Mouse (Mus musculus): ENCODE measurements at regions not wholly inside any gene's neighbourhood (a gene's known extent, or its start where the extent isn't known, plus 50 kb on each side); places are given as distances from the start of the nearest gene placed in this dataset.

DNA sequence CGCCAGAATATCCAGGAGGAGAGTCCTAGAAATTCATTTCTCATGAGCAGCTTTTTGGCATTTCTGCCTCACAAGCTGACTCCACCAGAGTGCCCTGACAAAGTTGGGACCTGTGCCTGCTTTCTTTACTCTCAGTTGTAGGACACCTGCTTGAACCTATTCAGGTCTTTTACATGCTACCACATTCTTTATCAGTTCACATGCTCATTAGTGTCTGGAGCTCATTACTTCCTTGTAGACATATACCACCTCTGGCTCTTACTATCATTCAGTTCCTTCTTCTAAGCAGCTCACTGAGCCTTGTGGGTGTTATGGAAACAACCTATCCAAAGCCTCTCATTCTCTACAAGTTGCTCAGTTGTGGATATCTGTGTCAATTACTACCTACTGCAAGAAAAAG, 363.4 kb upstream of the Gm5150 start:
- no CpG with 5 or more reads among the region's 1 CpGs for WGBS
- H3K27me3 ChIP-seq (ENCODE audit: control insufficient read depth, insufficient read depth, low read length), result no peaks in the 10 kb centered on the region
- no peak overlapping the region for H3K9ac ChIP-seq (ENCODE audit: low read length)
- no peaks in the 10 kb centered on the region for H3K36me3 ChIP-seq (ENCODE audit: control insufficient read depth, insufficient read depth, low read length)
- no peak for DNase-seq (ENCODE audit: low spot score, missing footprints)
- H3K4me3 ChIP-seq (ENCODE audit: low read depth, low read length), result no peak overlapping the region
- H3K4me1 ChIP-seq (ENCODE audit: control insufficient read depth, insufficient read depth, low read length), result no peaks in the 10 kb centered on the region
- no peaks in the 10 kb centered on the region for H3K9me3 ChIP-seq (ENCODE audit: control insufficient read depth, low read length)
- no peak overlapping the region for H3K4me2 ChIP-seq
- H3K27ac ChIP-seq (ENCODE audit: low read depth, low read length), result no peak overlapping the region
- no peak for ATAC-seq (ENCODE audit: low FRiP score)

DNA sequence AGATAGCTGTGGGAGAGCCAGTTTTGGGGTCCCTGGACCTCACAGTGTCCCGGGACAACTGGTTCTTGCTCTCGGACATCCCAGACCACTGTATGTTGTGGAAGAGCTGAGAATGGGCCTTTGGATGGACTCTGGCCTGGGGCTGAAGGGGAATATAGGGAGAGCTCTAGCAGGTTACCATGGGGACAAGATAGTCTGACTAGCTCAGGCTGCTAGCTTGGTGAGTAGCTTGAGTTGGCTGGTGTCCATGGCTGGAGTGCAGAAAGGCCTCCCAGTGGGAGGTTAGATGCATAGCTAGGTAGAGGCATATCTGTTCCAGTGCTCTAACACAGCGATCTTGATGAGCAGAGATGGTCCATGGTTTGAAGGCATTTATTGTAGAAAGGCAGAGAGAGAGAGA, 356.9 kb upstream of the Gm5150 start:
- Histone ChIP-seq H3K9me3 (ENCODE audit: control insufficient read depth, low read length) (no peaks in the 10 kb centered on the region), H3K4me1 (ENCODE audit: control insufficient read depth, insufficient read depth, low read length) (no peaks in the 10 kb centered on the region), H3K27ac (ENCODE audit: low read depth, low read length) (no peak overlapping the region), H3K27me3 (ENCODE audit: control insufficient read depth, insufficient read depth, low read length) (no peaks in the 10 kb centered on the region), H3K4me3 (ENCODE audit: low read depth, low read length) (no peak overlapping the region), H3K9ac (ENCODE audit: low read length) (no peak overlapping the region), H3K4me2 (no peak overlapping the region), H3K36me3 (ENCODE audit: control insufficient read depth, insufficient read depth, low read length) (no peaks in the 10 kb centered on the region)
- no peak for DNase-seq (ENCODE audit: low spot score, missing footprints)
- WGBS, result 86% methylated on average over 3 of the region's 3 CpGs
- ATAC-seq (ENCODE audit: low FRiP score), result no peak

DNA sequence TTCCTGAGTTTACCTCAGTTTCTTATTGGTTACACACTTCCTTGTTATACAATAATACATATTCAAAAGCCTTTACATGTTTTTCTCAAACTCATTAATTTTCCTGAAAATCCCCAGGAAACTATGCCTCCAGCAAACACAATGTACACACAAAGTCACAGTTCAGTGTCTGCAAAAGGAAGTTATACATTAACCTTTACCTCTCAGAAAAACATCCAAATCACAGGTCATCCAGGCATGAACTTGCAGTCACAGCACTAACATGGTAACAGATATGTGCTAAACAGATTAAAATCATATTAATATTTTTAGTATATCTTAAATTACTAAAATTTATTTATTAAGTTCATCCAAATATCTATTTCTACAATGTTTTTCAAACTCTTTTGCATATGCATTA, 352.8 kb upstream of the Gm5150 start:
- H3K9me3 ChIP-seq (ENCODE audit: control insufficient read depth, low read length), result no peaks in the 10 kb centered on the region
- no peak overlapping the region for H3K4me3 ChIP-seq (ENCODE audit: low read depth, low read length)
- ATAC-seq (ENCODE audit: low FRiP score) (no peak), DNase-seq (ENCODE audit: low spot score, missing footprints) (no peak)
- no peaks in the 10 kb centered on the region for H3K27me3 ChIP-seq (ENCODE audit: control insufficient read depth, insufficient read depth, low read length)
- no peak overlapping the region for H3K27ac ChIP-seq (ENCODE audit: low read depth, low read length)
- no peaks in the 10 kb centered on the region for H3K36me3 ChIP-seq (ENCODE audit: control insufficient read depth, insufficient read depth, low read length)
- no peak overlapping the region for H3K4me2 ChIP-seq
- no peaks in the 10 kb centered on the region for H3K4me1 ChIP-seq (ENCODE audit: control insufficient read depth, insufficient read depth, low read length)
- no peak overlapping the region for H3K9ac ChIP-seq (ENCODE audit: low read length)

DNA sequence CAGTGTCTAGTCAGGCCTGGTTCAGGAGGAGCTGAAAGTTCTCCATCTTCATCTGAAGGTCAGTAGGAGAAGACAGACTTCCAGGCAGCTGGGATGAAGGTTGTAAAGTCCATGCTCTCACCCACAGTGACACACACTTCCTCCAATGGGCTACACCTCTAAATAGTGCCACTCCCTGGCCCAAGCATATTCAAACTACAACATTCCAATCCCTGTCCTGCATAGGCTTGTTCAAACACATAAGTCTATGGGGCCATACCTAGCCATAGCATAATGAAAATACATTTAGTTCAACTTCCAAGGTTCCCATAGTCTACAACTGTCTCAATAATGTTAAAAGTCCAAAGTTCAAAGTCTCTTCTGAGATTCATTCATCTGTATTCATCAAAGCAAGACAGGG, 324.5 kb upstream of the Gm5150 start:
- ATAC-seq (ENCODE audit: low FRiP score) (no peak), DNase-seq (ENCODE audit: low spot score, missing footprints) (no peak)
- no peaks in the 10 kb centered on the region for H3K36me3 ChIP-seq (ENCODE audit: control insufficient read depth, insufficient read depth, low read length)
- no peak overlapping the region for H3K4me3 ChIP-seq (ENCODE audit: low read depth, low read length)
- no peak overlapping the region for H3K27ac ChIP-seq (ENCODE audit: low read depth, low read length)
- no peaks in the 10 kb centered on the region for H3K4me1 ChIP-seq (ENCODE audit: control insufficient read depth, insufficient read depth, low read length)
- no peaks in the 10 kb centered on the region for H3K9me3 ChIP-seq (ENCODE audit: control insufficient read depth, low read length)
- no peak overlapping the region for H3K4me2 ChIP-seq
- H3K27me3 ChIP-seq (ENCODE audit: control insufficient read depth, insufficient read depth, low read length), result no peaks in the 10 kb centered on the region
- no peak overlapping the region for H3K9ac ChIP-seq (ENCODE audit: low read length)

DNA sequence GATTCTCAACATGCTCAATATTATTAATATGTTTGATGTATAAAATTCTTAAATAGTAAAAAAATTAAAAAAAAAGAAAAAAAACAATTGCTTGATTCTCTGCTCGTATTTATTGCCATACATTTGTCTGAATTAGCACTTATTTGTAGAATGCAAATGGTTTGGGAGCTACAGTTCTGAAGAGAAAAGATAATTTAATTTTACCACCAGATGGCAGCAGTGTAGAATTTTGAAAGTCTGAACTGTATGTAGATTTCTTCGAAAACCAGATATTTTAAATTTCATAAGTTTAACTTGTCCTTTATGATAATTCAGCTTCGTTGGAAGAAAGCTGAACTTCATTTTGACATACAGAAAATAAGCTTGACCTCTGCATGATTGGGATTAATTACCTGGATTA, 304.6 kb upstream of the Gm5150 start:
- Histone ChIP-seq H3K27ac (ENCODE audit: low read depth, low read length) (no peak overlapping the region), H3K9me3 (ENCODE audit: control insufficient read depth, low read length) (no peaks in the 10 kb centered on the region), H3K4me3 (ENCODE audit: low read depth, low read length) (no peak overlapping the region), H3K9ac (ENCODE audit: low read length) (no peak overlapping the region), H3K4me2 (no peak overlapping the region), H3K4me1 (ENCODE audit: control insufficient read depth, insufficient read depth, low read length) (no peaks in the 10 kb centered on the region), H3K36me3 (ENCODE audit: control insufficient read depth, insufficient read depth, low read length) (no peaks in the 10 kb centered on the region), H3K27me3 (ENCODE audit: control insufficient read depth, insufficient read depth, low read length) (no peaks in the 10 kb centered on the region)
- WGBS, result 54% methylated on average over 3 of the region's 3 CpGs
- ATAC-seq (ENCODE audit: low FRiP score), result peak; percentile 64; the same call in 1 of the 2 replicates
- DNase-seq (ENCODE audit: low spot score, missing footprints), result no peak

DNA sequence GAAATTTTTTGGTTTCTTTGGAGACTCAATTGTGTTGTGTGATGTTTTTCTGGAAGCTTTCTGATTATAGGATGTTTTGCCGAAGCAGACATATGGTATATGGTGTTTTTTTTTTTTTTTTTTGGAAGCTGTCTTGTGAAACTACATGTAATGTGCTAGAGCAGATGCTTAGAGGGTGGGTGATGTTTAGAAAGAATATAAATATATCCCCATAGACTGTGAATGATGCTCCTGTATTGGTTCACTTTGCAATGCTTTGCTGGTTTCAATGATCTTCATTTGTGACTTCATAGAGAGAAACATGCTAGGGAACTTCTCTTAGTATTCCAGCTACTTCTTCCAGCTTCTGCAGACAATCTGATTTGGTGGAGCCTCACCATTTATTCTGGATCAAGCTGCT, 271.2 kb upstream of the Gm5150 start:
- no peak overlapping the region for H3K4me3 ChIP-seq (ENCODE audit: low read depth, low read length)

More for the DNA sequence above, 271.2 kb upstream of the Gm5150 start:
- ATAC-seq (ENCODE audit: low FRiP score) (no peak), DNase-seq (ENCODE audit: low spot score, missing footprints) (no peak)
- Histone ChIP-seq H3K27ac (ENCODE audit: low read depth, low read length) (no peak overlapping the region), H3K9me3 (ENCODE audit: control insufficient read depth, low read length) (no peaks in the 10 kb centered on the region), H3K4me1 (ENCODE audit: control insufficient read depth, insufficient read depth, low read length) (no peaks in the 10 kb centered on the region), H3K4me2 (no peak overlapping the region), H3K9ac (ENCODE audit: low read length) (no peak overlapping the region), H3K36me3 (ENCODE audit: control insufficient read depth, insufficient read depth, low read length) (no peaks in the 10 kb centered on the region), H3K27me3 (ENCODE audit: control insufficient read depth, insufficient read depth, low read length) (no peaks in the 10 kb centered on the region)
- WGBS, result 97% methylated on average over 1 of the region's 1 CpGs

Data from midbrain, embryonic 11.5 days (tissue).